Mouse (Mus musculus): ENCODE measurements around the gene Cnbd2. TPM values are rescaled to one million over a fixed set of nuclear protein-coding genes. Genes with fewer than 3 reads are reported as not detected.

Cnbd2 gene
- polyA plus RNA-seq (2012; rRNA removed; ENCODE audit: low replicate concordance): 0.27 and 0.44 TPM in 2 replicates

DNA sequence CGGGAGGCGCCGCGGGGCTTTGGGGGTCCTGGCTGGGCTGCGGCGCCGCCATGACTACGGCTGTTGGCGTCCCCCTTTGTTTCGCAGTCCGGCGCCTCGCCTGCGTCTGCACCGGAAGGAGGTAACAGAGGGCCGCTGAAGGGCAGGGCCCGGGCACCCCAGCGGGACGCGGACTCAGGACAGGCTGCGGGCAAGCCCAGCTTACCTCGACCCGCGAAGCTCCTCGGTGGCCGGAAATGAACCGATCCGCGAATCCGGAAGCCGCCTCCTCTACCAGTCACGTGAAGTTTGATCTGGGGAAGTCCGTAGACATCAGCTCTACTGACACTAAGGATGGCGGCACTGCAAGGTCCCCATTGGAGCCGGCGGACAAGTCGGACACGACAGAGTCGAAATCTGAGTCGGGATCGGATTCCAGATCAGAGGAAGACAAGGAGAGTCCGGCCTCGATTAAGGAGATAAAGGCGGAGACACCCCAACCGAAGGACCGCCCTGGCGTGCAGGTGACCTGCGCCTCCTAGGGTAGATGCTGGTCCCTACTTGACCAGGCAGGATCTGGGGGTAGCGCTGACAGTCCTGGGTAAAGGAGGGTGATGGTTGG is at the start of gene Cnbd2, which contains the start of gene Scand1:
Cnbd2 (plus strand) TSS at position 3 of the 601 bp plus-strand sequence.
Scand1 (minus strand) TSS at position 408 of the 601 bp plus-strand sequence.

GRCm38 (mm10) chr2:156420694-156421380 is 108.7 kb downstream of the Cnbd2 start, which contains the start of gene Epb41l1:
TSS of gene Epb41l1 (plus strand) at chr2:156420909.

Other genes starting within 250 kb of the Cnbd2 start
- gene Spag4, start 247.1 kb upstream of the Cnbd2 start, polyA plus RNA-seq (2012; rRNA removed; ENCODE audit: low replicate concordance): 0.27 and 0.93 TPM in 2 replicates
- gene Cpne1, start 200.3 kb upstream of the Cnbd2 start, polyA plus RNA-seq (2012; rRNA removed; ENCODE audit: low replicate concordance): 27.7 and 40.4 TPM in 2 replicates
- gene Rbm12, start 200.3 kb upstream of the Cnbd2 start, polyA plus RNA-seq (2012; rRNA removed; ENCODE audit: low replicate concordance): 3.8 and 4.8 TPM in 2 replicates
- gene Gm28036, start 185.2 kb upstream of the Cnbd2 start, polyA plus RNA-seq (2012; rRNA removed; ENCODE audit: low replicate concordance): 0.24 and 0.83 TPM in 2 replicates
- gene Romo1, start 168.3 kb upstream of the Cnbd2 start, polyA plus RNA-seq (2012; rRNA removed; ENCODE audit: low replicate concordance): 203 and 222 TPM in 2 replicates
- gene Nfs1, start 168.1 kb upstream of the Cnbd2 start, polyA plus RNA-seq (2012; rRNA removed; ENCODE audit: low replicate concordance): 27.1 and 41.1 TPM in 2 replicates
- 26.9 and 39.9 TPM in 2 replicates for gene Rbm39, start 132.1 kb upstream of the Cnbd2 start, polyA plus RNA-seq (2012; rRNA removed; ENCODE audit: low replicate concordance)
- 3.6 and 4.3 TPM in 2 replicates for gene Phf20, start 115.8 kb upstream of the Cnbd2 start, polyA plus RNA-seq (2012; rRNA removed; ENCODE audit: low replicate concordance)
- 405 and 1,530 TPM in 2 replicates for gene Scand1, start 405 bp downstream of the Cnbd2 start, polyA plus RNA-seq (2012; rRNA removed; ENCODE audit: low replicate concordance)
- 6.8 and 18.9 TPM in 2 replicates for gene Epb41l1, start 108.6 kb downstream of the Cnbd2 start, polyA plus RNA-seq (2012; rRNA removed; ENCODE audit: low replicate concordance)
- gene Aar2, start 235.3 kb downstream of the Cnbd2 start, polyA plus RNA-seq (2012; rRNA removed; ENCODE audit: low replicate concordance): 13.7 and 24.4 TPM in 2 replicates

All from duodenum, adult 2 months (tissue).